14 mouse cellular contexts compared by ENCODE assay signal in the genomic region with DNA sequence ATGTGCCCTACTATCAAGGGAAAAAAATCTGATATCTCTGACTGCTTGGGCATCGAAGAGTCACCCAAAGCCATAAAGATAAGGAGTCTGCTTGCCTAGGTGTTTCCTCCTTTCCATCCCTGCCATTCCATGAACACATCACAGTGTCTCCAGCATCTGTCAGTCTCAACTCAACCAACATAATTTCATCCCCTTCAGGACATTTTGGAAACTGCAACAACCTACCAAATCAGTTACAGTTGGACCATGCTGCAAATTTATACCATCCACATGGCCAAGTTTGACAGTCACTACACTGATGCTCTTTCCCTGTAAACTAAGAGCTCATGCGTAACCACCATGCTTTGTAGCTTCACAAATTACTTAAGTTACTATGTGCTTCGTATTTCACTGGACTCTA.
"Had no signal": no experiment of that assay in that cellular context is flagged by ENCODE, and none has a peak within 500 bp of the region (broad histone marks: within the 10 kb centered on the region; RNA-seq: fewer than 3 reads in every experiment).

No protein-coding gene starts in this region.

- DNase-seq: kidney, adult 18-20 months; kidney, postnatal 10 days; kidney, postnatal 4 days; liver; liver, embryonic 13.5 days; liver, postnatal 0 days; lung, postnatal 10 days; lung, postnatal 4 days; right cerebral cortex, adult 18-20 months; right cerebral cortex, postnatal 25 days had no signal

- H3K9me3 ChIP-seq: limb, embryonic 12.5 days; liver, embryonic 13.5 days; midbrain, embryonic 12.5 days; neural tube, embryonic 15.5 days had no signal

- H3K27ac ChIP-seq: layer of hippocampus, adult 2 months; limb, embryonic 12.5 days; liver, embryonic 13.5 days; midbrain, embryonic 12.5 days; neural tube, embryonic 15.5 days had no signal

- ATAC-seq: liver, postnatal 0 days had no signal

- H3K4me1 ChIP-seq: limb, embryonic 12.5 days; liver, embryonic 13.5 days; midbrain, embryonic 12.5 days; neural tube, embryonic 15.5 days had no signal

- H3K4me3 ChIP-seq: layer of hippocampus, adult 2 months; limb, embryonic 12.5 days; liver, embryonic 13.5 days; midbrain, embryonic 12.5 days; neural tube, embryonic 15.5 days had no signal

- H3K4me2 ChIP-seq: limb, embryonic 12.5 days; liver, embryonic 13.5 days; midbrain, embryonic 12.5 days; neural tube, embryonic 15.5 days had no signal

- H3K27me3 ChIP-seq: limb, embryonic 12.5 days; liver, embryonic 13.5 days; midbrain, embryonic 12.5 days; neural tube, embryonic 15.5 days had no signal

- H3K36me3 ChIP-seq: limb, embryonic 12.5 days; liver, embryonic 13.5 days; midbrain, embryonic 12.5 days; neural tube, embryonic 15.5 days had no signal

- H3K9ac ChIP-seq: limb, embryonic 12.5 days; liver, embryonic 13.5 days; liver, postnatal 0 days; midbrain, embryonic 12.5 days; neural tube, embryonic 15.5 days had no signal
